Mouse (Mus musculus) embryonic facial prominence, embryonic 10.5 days (tissue): ENCODE measurements at regions not wholly inside any gene's neighbourhood (a gene's known extent, or its start where the extent isn't known, plus 50 kb on each side); places are given as distances from the start of the nearest gene placed in this dataset.

ENCODE experiments used
- DNase-seq: peaks from one replicate; pipeline ENCODE4 v3.0.0-alpha.2; 2017; ENCODE audit warnings: low spot score
- H3K27ac ChIP-seq: fragments of 300-500 bp; sonication (generic); replicated peaks from 2 replicates; pipeline ENCODE4 v1.5.1; 2016; ENCODE audit warnings: mild to moderate bottlenecking
- H3K27me3 ChIP-seq: fragments of 300-500 bp; sonication (generic); replicated peaks from 2 replicates; pipeline ENCODE4 v1.6.1; 2016; ENCODE audit warnings: low read depth, mild to moderate bottlenecking; ENCODE audit not compliant: poor library complexity, severe bottlenecking
- H3K36me3 ChIP-seq: fragments of 300-500 bp; sonication (generic); replicated peaks from 2 replicates; pipeline ENCODE4 v1.6.1; 2016; ENCODE audit warnings: mild to moderate bottlenecking, moderate library complexity
- H3K4me1 ChIP-seq: fragments of 300-500 bp; sonication (generic); 2 replicates; pipeline ENCODE4 v1.6.1; 2016
- H3K4me3 ChIP-seq: fragments of 300-500 bp; sonication (generic); 2 replicates; pipeline ENCODE4 v1.5.1; 2016; ENCODE audit warnings: mild to moderate bottlenecking, moderate library complexity
- H3K9me3 ChIP-seq: fragments of 300-500 bp; sonication (generic); 2 replicates; pipeline ENCODE4 v1.6.1; 2016; ENCODE audit warnings: mild to moderate bottlenecking
- WGBS: fragments of 180-500 bp; shearing (Covaris S2); methylation state at CpG from one replicate; pipeline ENCODE4 v1.1.7; 2016; 5-methylcytosine and 5-hydroxymethylcytosine counted together

- Histone ChIP-seq H3K4me3 (no peak overlapping the region), H3K9me3 (no peaks in the 10 kb centered on the region), H3K4me1 (peaks cover 33% of the 10 kb centered on the region), H3K27me3 (0 out of 2 replicates have a peak, but pooled peaks cover 8% of the 10 kb centered on the region), H3K27ac (0 out of 2 replicates have a peak overlapping the region, but pooled peaks have one; percentile 21), H3K36me3 (no peaks in the 10 kb centered on the region)
- WGBS = 73% methylated on average over 4 of the region's 4 CpGs
- DNase-seq = no peak
Observed at GRCm38 (mm10) chr12:25233027-25233535, 136.1 kb upstream of the Id2 start.

- peaks cover 33% of the 10 kb centered on the region for H3K4me1 ChIP-seq
- H3K36me3 ChIP-seq = no peaks in the 10 kb centered on the region
- H3K9me3 ChIP-seq = no peaks in the 10 kb centered on the region
- WGBS = 86% methylated on average over 5 of the region's 5 CpGs
- H3K27ac ChIP-seq = 0 out of 2 replicates have a peak overlapping the region, but pooled peaks have one; percentile 21
- H3K27me3 ChIP-seq = 0 out of 2 replicates have a peak, but pooled peaks cover 8% of the 10 kb centered on the region
- H3K4me3 ChIP-seq = no peak overlapping the region
- DNase-seq = no peak
Observed at GRCm38 (mm10) chr12:25232358-25233026, 135.6 kb upstream of the Id2 start.

DNA sequence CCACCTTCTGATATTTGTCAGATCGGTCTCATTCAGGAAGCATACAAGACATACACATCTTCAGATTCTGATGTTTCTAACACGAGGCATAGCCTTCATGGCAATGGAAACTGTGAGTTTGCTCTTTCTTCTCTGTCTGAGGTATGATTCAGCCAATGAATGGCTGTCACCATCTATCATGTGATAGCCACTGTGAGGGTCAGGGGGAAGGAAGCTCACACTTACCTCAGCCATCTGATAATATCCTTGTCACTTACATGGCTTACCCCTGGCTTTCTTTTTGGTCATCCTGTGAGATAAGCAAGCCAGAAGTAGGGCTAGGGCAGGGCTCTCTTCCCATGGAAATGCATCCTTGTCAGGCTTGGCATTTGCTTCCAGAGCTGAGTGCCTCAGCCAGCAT, 131.8 kb upstream of the Id2 start:
- 83% methylated on average over 2 of the region's 2 CpGs for WGBS

DNA sequence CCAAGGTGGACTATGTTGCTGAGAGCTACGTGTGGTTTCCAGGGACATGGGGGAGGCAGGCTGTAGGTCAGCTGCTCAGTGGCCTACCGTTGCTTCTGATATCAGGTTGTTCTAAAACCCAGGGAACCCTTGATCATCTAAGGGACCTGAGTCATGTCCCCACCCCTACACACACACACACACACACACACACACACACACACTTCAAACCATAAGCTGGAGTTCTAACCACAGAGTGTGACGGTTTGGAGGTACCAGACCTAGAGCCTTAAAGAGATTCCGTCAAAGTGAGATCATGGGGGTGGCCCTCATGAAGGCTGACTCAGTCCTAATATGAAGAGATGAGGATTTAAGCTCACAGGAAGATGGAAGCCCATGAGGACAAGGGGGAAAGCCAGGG, 130.8 kb upstream of the Id2 start:
- peaks cover 5% of the 10 kb centered on the region for H3K4me1 ChIP-seq
- WGBS = 94% methylated on average over 4 of the region's 4 CpGs
- H3K9me3 ChIP-seq = no peaks in the 10 kb centered on the region
- no peaks in the 10 kb centered on the region for H3K36me3 ChIP-seq
- H3K27me3 ChIP-seq = 0 out of 2 replicates have a peak, but pooled peaks cover 13% of the 10 kb centered on the region
- H3K4me3 ChIP-seq = no peak overlapping the region
- DNase-seq = no peak
- no peak overlapping the region for H3K27ac ChIP-seq

More for the DNA sequence above, 131.8 kb upstream of the Id2 start:
- Histone ChIP-seq H3K9me3 (no peaks in the 10 kb centered on the region), H3K36me3 (no peaks in the 10 kb centered on the region), H3K27ac (no peak overlapping the region), H3K4me3 (no peak overlapping the region), H3K4me1 (peaks cover 14% of the 10 kb centered on the region), H3K27me3 (0 out of 2 replicates have a peak, but pooled peaks cover 8% of the 10 kb centered on the region)
- DNase-seq = no peak

DNA sequence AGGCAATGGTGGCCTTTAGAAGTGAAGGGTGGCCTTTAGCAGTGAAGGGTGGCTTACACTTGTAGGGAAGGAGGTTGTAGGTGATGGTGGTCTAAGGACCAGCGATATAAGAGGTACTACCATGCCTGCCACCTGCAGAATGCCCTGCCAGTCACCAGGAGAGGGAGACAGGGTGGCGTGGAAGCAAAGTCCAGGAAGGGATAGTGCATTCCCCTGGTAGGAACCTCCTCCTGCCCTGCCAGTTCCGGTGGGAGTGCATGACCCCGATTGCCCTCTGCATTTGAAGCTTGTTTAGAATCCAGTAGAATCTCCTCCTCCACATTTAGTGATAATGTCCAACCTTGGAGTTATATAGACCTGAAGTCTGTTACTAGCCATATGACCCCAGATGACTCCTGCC, 127.7 kb upstream of the Id2 start:
- H3K9me3 ChIP-seq = no peaks in the 10 kb centered on the region
- DNase-seq = no peak
- no peak overlapping the region for H3K4me3 ChIP-seq
- peaks cover 22% of the 10 kb centered on the region for H3K4me1 ChIP-seq
- H3K27ac ChIP-seq = no peak overlapping the region
- H3K36me3 ChIP-seq = no peaks in the 10 kb centered on the region
- H3K27me3 ChIP-seq = peaks cover 14% of the 10 kb centered on the region
- 87% methylated on average over 4 of the region's 4 CpGs for WGBS

DNA sequence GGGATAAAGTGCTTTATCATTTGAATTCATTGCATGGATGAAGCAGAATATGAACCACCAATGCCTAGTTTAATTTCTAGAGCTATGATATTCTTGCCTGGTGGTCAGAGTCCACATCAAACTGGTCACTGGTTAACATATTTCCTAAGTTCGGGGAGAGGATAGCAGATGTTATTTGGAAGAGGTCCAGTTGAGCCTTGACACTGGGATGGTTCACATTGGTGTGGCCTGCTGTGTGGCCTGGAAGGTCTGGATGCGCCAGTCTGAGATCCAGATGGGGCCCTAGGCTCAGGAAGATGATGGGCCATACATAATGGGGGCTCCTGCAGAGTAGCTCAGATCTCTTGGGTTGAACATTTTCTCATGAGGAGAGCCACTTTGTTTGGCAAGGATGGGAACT, 127.3 kb upstream of the Id2 start:
- H3K27me3 ChIP-seq = peaks cover 16% of the 10 kb centered on the region
- no peak overlapping the region for H3K27ac ChIP-seq
- no peak overlapping the region for H3K4me3 ChIP-seq
- H3K9me3 ChIP-seq = no peaks in the 10 kb centered on the region
- H3K4me1 ChIP-seq = peaks cover 27% of the 10 kb centered on the region
- H3K36me3 ChIP-seq = no peaks in the 10 kb centered on the region
- no peak for DNase-seq
- WGBS = 87% methylated on average over 2 of the region's 2 CpGs

DNA sequence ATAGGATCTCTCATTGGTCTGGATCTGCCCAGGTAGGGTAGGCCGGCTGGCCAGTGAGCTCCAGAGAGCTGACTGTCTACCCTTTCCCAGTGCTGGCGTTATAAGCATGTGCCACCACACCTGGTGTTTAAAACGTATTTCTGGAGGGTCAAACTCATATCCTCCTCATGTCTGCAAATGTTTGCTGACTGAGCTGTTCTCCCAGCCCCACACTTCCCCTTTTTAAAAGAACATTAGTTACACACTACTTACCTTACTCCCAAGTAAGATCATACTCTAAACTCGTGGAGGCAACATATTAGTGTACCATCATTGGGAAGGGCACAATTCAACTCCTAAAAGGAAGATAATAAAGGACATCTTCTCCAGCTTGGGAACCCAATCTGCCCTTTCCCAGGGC, 126.6 kb upstream of the Id2 start:
- Histone ChIP-seq H3K36me3 (no peaks in the 10 kb centered on the region), H3K27me3 (peaks cover 18% of the 10 kb centered on the region), H3K4me1 (peaks cover 33% of the 10 kb centered on the region), H3K9me3 (no peaks in the 10 kb centered on the region), H3K4me3 (no peak overlapping the region), H3K27ac (no peak overlapping the region)
- no peak for DNase-seq
- 83% methylated on average over 4 of the region's 4 CpGs for WGBS

- DNase-seq = no peak
- 13% methylated on average over 4 of the region's 4 CpGs for WGBS
- H3K27me3 ChIP-seq = peaks cover 29% of the 10 kb centered on the region
- H3K4me1 ChIP-seq = peaks cover 61% of the 10 kb centered on the region
- no peaks in the 10 kb centered on the region for H3K9me3 ChIP-seq
- peak overlapping the region; percentile 48; the same call in 1 of the 2 replicates for H3K27ac ChIP-seq
- no peak overlapping the region for H3K4me3 ChIP-seq
- H3K36me3 ChIP-seq = no peaks in the 10 kb centered on the region
Observed at GRCm38 (mm10) chr12:25220780-25221106, 123.8 kb upstream of the Id2 start.

GRCm38 (mm10) chr12:25220096-25220779, 123.3 kb upstream of the Id2 start:
- Histone ChIP-seq H3K27me3 (peaks cover 29% of the 10 kb centered on the region), H3K4me3 (no peak overlapping the region), H3K4me1 (peaks cover 65% of the 10 kb centered on the region), H3K36me3 (no peaks in the 10 kb centered on the region), H3K9me3 (no peaks in the 10 kb centered on the region), H3K27ac (peak overlapping the region; percentile 48)
- no peak for DNase-seq
- WGBS = 70% methylated on average over 9 of the region's 9 CpGs

- Histone ChIP-seq H3K9me3 (no peaks in the 10 kb centered on the region), H3K36me3 (no peaks in the 10 kb centered on the region), H3K27me3 (peaks cover 29% of the 10 kb centered on the region), H3K4me1 (peaks cover 65% of the 10 kb centered on the region), H3K4me3 (no peak overlapping the region), H3K27ac (no peak overlapping the region)
- DNase-seq = no peak
- 79% methylated on average over 10 of the region's 10 CpGs for WGBS
Observed at GRCm38 (mm10) chr12:25219546-25219945, 122.6 kb upstream of the Id2 start.

DNA sequence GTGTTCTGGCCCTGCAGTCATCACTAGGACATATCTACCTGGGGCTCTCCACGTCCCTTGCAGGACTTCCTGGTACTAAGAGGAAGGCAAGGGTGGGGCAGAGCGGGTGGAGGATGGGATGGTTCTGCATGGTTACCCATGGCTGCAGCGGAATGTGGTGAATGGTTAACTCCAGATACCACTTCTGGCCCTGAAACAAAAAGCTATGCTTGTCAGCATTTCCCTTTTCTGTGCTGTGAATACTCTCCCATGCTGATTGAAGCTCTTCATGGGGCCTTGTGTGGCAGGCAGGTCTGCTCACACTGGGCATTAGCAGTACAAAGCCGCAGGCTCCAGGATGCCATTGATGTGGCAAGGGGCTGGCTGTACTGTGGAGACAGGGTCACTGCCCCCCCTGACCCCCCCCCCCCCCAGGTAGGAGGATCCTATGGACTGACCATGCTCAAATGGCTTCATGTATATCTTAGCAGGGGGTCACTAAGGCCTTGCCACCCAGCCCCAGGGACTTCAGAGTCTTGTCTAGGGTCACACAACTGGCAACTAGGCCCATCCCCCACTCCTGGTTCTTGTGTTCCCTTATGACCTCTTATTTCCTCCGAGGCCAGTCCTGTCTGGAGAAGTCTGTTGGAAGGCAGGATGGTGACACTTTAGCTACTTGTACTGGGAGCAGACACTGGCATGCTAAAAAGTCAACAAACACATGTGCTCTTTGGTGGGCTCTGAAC, 120.0 kb upstream of the Id2 start:
- no peak overlapping the region for H3K4me3 ChIP-seq
- 27% methylated on average over 5 of the region's 5 CpGs for WGBS
- peaks cover 23% of the 10 kb centered on the region for H3K27me3 ChIP-seq
- peaks cover 63% of the 10 kb centered on the region for H3K4me1 ChIP-seq
- H3K9me3 ChIP-seq = no peaks in the 10 kb centered on the region
- DNase-seq = peak; percentile 39
- H3K36me3 ChIP-seq = no peaks in the 10 kb centered on the region
- H3K27ac ChIP-seq = peak overlapping the region; percentile 16

DNA sequence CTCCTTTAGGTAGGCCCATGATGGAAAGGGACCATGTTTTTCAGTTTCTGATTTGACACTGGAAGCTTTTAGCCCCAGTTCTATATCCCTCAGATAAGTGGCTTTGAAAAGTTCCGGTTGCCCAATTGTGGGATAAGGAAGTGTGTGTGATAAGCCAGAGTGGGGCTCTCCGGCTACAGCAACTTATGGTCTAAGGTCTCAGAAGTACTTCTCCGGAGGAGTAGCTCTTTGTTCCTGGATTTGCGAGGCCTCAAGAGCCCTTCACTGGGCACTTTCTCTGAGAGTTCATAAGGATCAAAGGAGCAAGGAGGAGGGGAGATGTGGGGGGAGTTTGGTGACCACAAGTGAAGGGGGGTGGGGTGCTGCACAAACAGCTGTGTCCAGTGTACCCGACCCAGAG, 118.3 kb upstream of the Id2 start:
- Histone ChIP-seq H3K27me3 (peaks cover 21% of the 10 kb centered on the region), H3K9me3 (no peaks in the 10 kb centered on the region), H3K27ac (no peak overlapping the region), H3K36me3 (no peaks in the 10 kb centered on the region), H3K4me3 (no peak overlapping the region), H3K4me1 (peaks cover 60% of the 10 kb centered on the region)
- WGBS = 66% methylated on average over 5 of the region's 5 CpGs
- DNase-seq = no peak
